Mouse (Mus musculus) gastrocnemius, postnatal 14 days (tissue): Measurements from ENCODE around the gene Trf. TPM values are rescaled to one million over a fixed set of nuclear protein-coding genes. Genes with fewer than 3 reads are reported as not detected.
"Not testable (repeated sequence)": the region's sequence is repeated elsewhere in the genome, so short reads cannot be mapped to it uniquely, and the experiment has no call there.

ENCODE experiments used
- DNase-seq: peaks from one replicate; pipeline ENCODE4 v3.0.0; 2021; ENCODE audit warnings: mixed read lengths
- intact Hi-C: fragments of 180-260 bp; cut with DNase I; formaldehyde crosslinking; loops from one replicate; pipeline ENCODE4 v1.15.1; 2025; ENCODE audit warnings: low total_unique reads
- total RNA-seq, 2 experiments: library from RNA; stranded (reverse); gene quantifications; 2 replicates each; pipeline ENCODE4 v1.2.3; 2021

Gene Trf
- total RNA-seq, 2 experiments from 2014 or later, result 6.1 to 10.4 TPM

GRCm38 (mm10) chr9:103174771-103175519 is 55.3 kb downstream of the Trf start:
- intact Hi-C loops, result no loop called here
- peak; percentile 26 for DNase-seq

DNA sequence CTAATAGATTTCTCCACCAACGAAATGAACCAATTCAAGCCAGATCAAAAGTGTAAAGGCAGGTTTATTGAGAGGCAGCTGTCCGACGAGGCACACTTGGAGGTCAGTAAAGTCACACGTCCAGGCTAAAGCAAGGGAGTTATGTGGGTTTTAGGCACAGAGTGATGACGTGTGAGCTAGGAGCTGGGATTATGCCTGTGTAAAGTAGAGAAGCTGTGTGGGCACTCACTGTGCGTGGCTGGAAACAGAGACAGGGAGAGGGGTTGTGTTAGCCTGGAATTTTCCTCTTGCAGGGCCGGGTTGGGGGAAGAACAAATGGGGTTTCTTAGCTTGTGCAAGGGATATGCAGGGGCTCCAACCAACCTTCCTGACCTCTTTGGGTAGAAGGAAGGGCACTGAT is 61.5 kb downstream of the Trf start:
- intact Hi-C loops, result no loop called here

DNA sequence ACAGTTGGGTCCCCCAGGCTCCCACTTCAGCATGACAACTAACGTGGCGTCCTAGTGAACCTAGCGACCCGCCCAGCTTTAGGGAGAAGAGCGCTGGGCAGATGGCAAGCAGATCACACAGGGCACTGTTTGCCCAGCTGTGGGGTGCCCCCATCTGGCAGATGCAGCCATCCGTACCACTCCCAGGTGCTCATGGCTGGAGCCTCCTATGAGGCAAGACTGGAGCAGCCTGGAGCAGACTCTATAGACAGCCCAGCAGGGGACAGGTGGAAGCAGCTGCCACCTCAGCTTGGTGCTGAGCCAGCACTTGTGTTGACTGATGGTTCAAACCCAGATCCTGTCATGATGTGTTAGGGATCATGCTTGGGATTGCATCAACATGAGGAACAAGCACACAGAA is 62.2 kb downstream of the Trf start:
- no peak for DNase-seq
- intact Hi-C loops, result no loop called here

More for the DNA sequence above, 61.5 kb downstream of the Trf start:
- DNase-seq, result no peak

GRCm38 (mm10) chr9:103163806-103164205 is 66.4 kb downstream of the Trf start:
- DNase-seq, result no peak
- intact Hi-C loops, result no loop called here

- DNase-seq, intact Hi-C loops: not testable (repeated sequence)
Measured at GRCm38 (mm10) chr9:103155158-103155557, 75.1 kb downstream of the Trf start.

- intact Hi-C loops, result no loop called here
- DNase-seq, result no peak
Measured at GRCm38 (mm10) chr9:103154568-103154967, 75.7 kb downstream of the Trf start.

Other genes starting within 250 kb of the Trf start
- gene Slco2a1, start 241.7 kb downstream of the Trf start, total RNA-seq, result under 1 TPM; 0.62 to 0.78 TPM
- gene Rab6b, start 118.7 kb downstream of the Trf start, total RNA-seq, result under 1 TPM; 0.78 to 0.96 TPM
- 10 to 100 TPM; 13.8 to 16.6 TPM for gene Srprb, start 28.3 kb downstream of the Trf start, total RNA-seq
- 1 to 10 TPM; 2.8 to 3.2 TPM for gene Gm20425, start 137 bp downstream of the Trf start, total RNA-seq
- gene 1300017J02Rik, start 74.6 kb upstream of the Trf start, total RNA-seq, result under 1 TPM; 0.12 to 0.91 TPM
- gene Topbp1, start 74.8 kb upstream of the Trf start, total RNA-seq, result 10 to 100 TPM in 1 of 2 experiments, 1 to 10 TPM in 1; 8.6 to 10.0 TPM
- 100 to 1,000 TPM; 105 to 121 TPM for gene Cdv3, start 135.4 kb upstream of the Trf start, total RNA-seq
- gene Bfsp2, start 250.0 kb upstream of the Trf start, total RNA-seq, result under 1 TPM; 0.37 to 0.42 TPM